Mouse (Mus musculus) forebrain, embryonic 12.5 days (tissue): Measurements from ENCODE around the gene Epb41l2. TPM values are rescaled to one million over a fixed set of nuclear protein-coding genes. Genes with fewer than 3 reads are reported as not detected.

Experiments used
- ATAC-seq: fragments of 200-750 bp; cut with Nextera tagmentation; 2 replicates; pipeline ENCODE4 v1.8.0; 2017; ENCODE audit warnings: moderate TSS enrichment; ENCODE audit not compliant: low FRiP score
- H3K27ac ChIP-seq: fragments of 300-500 bp; sonication (generic); 2 replicates; pipeline ENCODE4 v1.5.1; 2016; ENCODE audit warnings: mild to moderate bottlenecking
- H3K27me3 ChIP-seq: fragments of 300-500 bp; sonication (generic); 2 replicates; pipeline ENCODE4 v1.6.1; 2016; ENCODE audit warnings: mild to moderate bottlenecking
- H3K36me3 ChIP-seq: fragments of 300-500 bp; sonication (generic); replicated peaks from 2 replicates; pipeline ENCODE4 v1.6.1; 2016; ENCODE audit warnings: mild to moderate bottlenecking
- H3K4me1 ChIP-seq: fragments of 300-500 bp; sonication (generic); 2 replicates; pipeline ENCODE4 v1.6.1; 2016
- H3K4me2 ChIP-seq: fragments of 300-500 bp; sonication (generic); 2 replicates; pipeline ENCODE4 v1.6.1; 2016; ENCODE audit warnings: mild to moderate bottlenecking, moderate library complexity
- H3K4me3 ChIP-seq: fragments of 300-500 bp; sonication (generic); replicated peaks from 2 replicates; pipeline ENCODE4 v1.5.1; 2016; ENCODE audit warnings: mild to moderate bottlenecking
- H3K9ac ChIP-seq: fragments of 300-500 bp; sonication (generic); 2 replicates; pipeline ENCODE4 v1.6.1; 2016; ENCODE audit warnings: mild to moderate bottlenecking
- H3K9me3 ChIP-seq: fragments of 300-500 bp; sonication (generic); 2 replicates; pipeline ENCODE4 v1.6.1; 2016
- WGBS: fragments of 180-500 bp; shearing (Covaris S2); methylation state at CpG from one replicate; pipeline ENCODE4 v1.1.7; 2016; 5-methylcytosine and 5-hydroxymethylcytosine counted together
- polyA plus RNA-seq: library from polyadenylated mRNA; unstranded; fragments of >200 nt; fragmentation: Nextera tagmentation; extraction: Ambion mirVana; gene quantifications from 2 replicates; pipeline ENCODE4 v1.2.1, GENCODE M21; 2016

Gene Epb41l2
- polyA plus RNA-seq, 1 experiment from 2014 or later, result 42.7 TPM

GRCm38 (mm10) chr10:25404702-25405098 is 45.1 kb downstream of the Epb41l2 start:
- H3K4me3 ChIP-seq, result no peak overlapping the region
- 0 out of 2 replicates have a peak, but pooled peaks cover 3% of the 10 kb centered on the region for H3K27me3 ChIP-seq
- no peaks in the 10 kb centered on the region for H3K9me3 ChIP-seq
- H3K36me3 ChIP-seq, result no peaks in the 10 kb centered on the region
- no peak for ATAC-seq
- no peak overlapping the region for H3K27ac ChIP-seq
- H3K4me1 ChIP-seq, result no peaks in the 10 kb centered on the region
- H3K9ac ChIP-seq, result no peak overlapping the region
- H3K4me2 ChIP-seq, result no peak overlapping the region
- WGBS, result 83% methylated on average over 6 of the region's 6 CpGs

- ATAC-seq, result no peak
- H3K4me3 ChIP-seq, result no peak overlapping the region
- H3K4me2 ChIP-seq, result no peak overlapping the region
- no peak overlapping the region for H3K27ac ChIP-seq
- WGBS, result 91% methylated on average over 8 of the region's 8 CpGs
- H3K36me3 ChIP-seq, result no peaks in the 10 kb centered on the region
- no peak overlapping the region for H3K9ac ChIP-seq
- no peaks in the 10 kb centered on the region for H3K9me3 ChIP-seq
- H3K27me3 ChIP-seq, result 0 out of 2 replicates have a peak, but pooled peaks cover 3% of the 10 kb centered on the region
- H3K4me1 ChIP-seq, result no peaks in the 10 kb centered on the region
These were observed 46.0 kb downstream of the Epb41l2 start for GRCm38 (mm10) chr10:25405551-25405950.

GRCm38 (mm10) chr10:25406695-25407094 is 47.1 kb downstream of the Epb41l2 start:
- WGBS, result 86% methylated on average over 5 of the region's 5 CpGs
- H3K4me2 ChIP-seq, result no peak overlapping the region
- H3K27me3 ChIP-seq, result no peaks in the 10 kb centered on the region
- H3K36me3 ChIP-seq, result no peaks in the 10 kb centered on the region
- H3K27ac ChIP-seq, result no peak overlapping the region
- no peak for ATAC-seq
- no peaks in the 10 kb centered on the region for H3K9me3 ChIP-seq
- H3K9ac ChIP-seq, result no peak overlapping the region
- no peak overlapping the region for H3K4me3 ChIP-seq
- H3K4me1 ChIP-seq, result no peaks in the 10 kb centered on the region

GRCm38 (mm10) chr10:25408136-25408650 is 48.6 kb downstream of the Epb41l2 start:
- H3K9me3 ChIP-seq, result no peaks in the 10 kb centered on the region
- H3K36me3 ChIP-seq, result no peaks in the 10 kb centered on the region
- ATAC-seq, result no peak
- no peak overlapping the region for H3K4me2 ChIP-seq
- no peaks in the 10 kb centered on the region for H3K4me1 ChIP-seq
- 85% methylated on average over 14 of the region's 14 CpGs for WGBS
- H3K9ac ChIP-seq, result no peak overlapping the region
- no peak overlapping the region for H3K4me3 ChIP-seq
- no peak overlapping the region for H3K27ac ChIP-seq
- no peaks in the 10 kb centered on the region for H3K27me3 ChIP-seq

GRCm38 (mm10) chr10:25411836-25412373 is 52.3 kb downstream of the Epb41l2 start:
- no peak overlapping the region for H3K27ac ChIP-seq
- no peaks in the 10 kb centered on the region for H3K27me3 ChIP-seq
- 80% methylated on average over 6 of the region's 6 CpGs for WGBS
- H3K9ac ChIP-seq, result no peak overlapping the region
- no peak for ATAC-seq
- no peak overlapping the region for H3K4me3 ChIP-seq
- H3K4me1 ChIP-seq, result no peaks in the 10 kb centered on the region
- no peaks in the 10 kb centered on the region for H3K9me3 ChIP-seq
- no peak overlapping the region for H3K4me2 ChIP-seq
- no peaks in the 10 kb centered on the region for H3K36me3 ChIP-seq

GRCm38 (mm10) chr10:25415188-25415717 is 55.7 kb downstream of the Epb41l2 start:
- no peaks in the 10 kb centered on the region for H3K27me3 ChIP-seq
- no peaks in the 10 kb centered on the region for H3K9me3 ChIP-seq
- WGBS, result 84% methylated on average over 7 of the region's 7 CpGs
- no peak for ATAC-seq
- H3K4me3 ChIP-seq, result no peak overlapping the region
- no peaks in the 10 kb centered on the region for H3K36me3 ChIP-seq
- no peak overlapping the region for H3K4me2 ChIP-seq
- no peak overlapping the region for H3K27ac ChIP-seq
- no peaks in the 10 kb centered on the region for H3K4me1 ChIP-seq
- no peak overlapping the region for H3K9ac ChIP-seq

- WGBS, result 85% methylated on average over 5 of the region's 5 CpGs
- H3K27me3 ChIP-seq, result no peaks in the 10 kb centered on the region
These were observed 57.1 kb downstream of the Epb41l2 start for GRCm38 (mm10) chr10:25416696-25417095.

GRCm38 (mm10) chr10:25426058-25426457 is 66.5 kb downstream of the Epb41l2 start:
- Histone ChIP-seq H3K4me1 (peaks cover 4% of the 10 kb centered on the region; the same call in 1 of the 2 replicates), H3K36me3 (no peaks in the 10 kb centered on the region), H3K27ac (no peak overlapping the region), H3K4me2 (no peak overlapping the region), H3K4me3 (no peak overlapping the region), H3K27me3 (no peaks in the 10 kb centered on the region), H3K9me3 (no peaks in the 10 kb centered on the region), H3K9ac (no peak overlapping the region)
- ATAC-seq, result no peak
- 33% methylated on average over 1 of the region's 1 CpGs for WGBS

More at GRCm38 (mm10) chr10:25416696-25417095, 57.1 kb downstream of the Epb41l2 start:
- H3K4me1 ChIP-seq, result no peaks in the 10 kb centered on the region
- no peak overlapping the region for H3K4me3 ChIP-seq
- no peak overlapping the region for H3K27ac ChIP-seq
- H3K4me2 ChIP-seq, result no peak overlapping the region
- no peak for ATAC-seq
- H3K36me3 ChIP-seq, result no peaks in the 10 kb centered on the region
- no peaks in the 10 kb centered on the region for H3K9me3 ChIP-seq
- H3K9ac ChIP-seq, result no peak overlapping the region

GRCm38 (mm10) chr10:25426814-25427213 is 67.2 kb downstream of the Epb41l2 start:
- no peak for ATAC-seq
- 75% methylated on average over 4 of the region's 4 CpGs for WGBS
- Histone ChIP-seq H3K27ac (no peak overlapping the region), H3K4me3 (no peak overlapping the region), H3K27me3 (no peaks in the 10 kb centered on the region), H3K4me2 (no peak overlapping the region), H3K36me3 (no peaks in the 10 kb centered on the region), H3K9me3 (no peaks in the 10 kb centered on the region), H3K4me1 (peaks cover 4% of the 10 kb centered on the region; the same call in 1 of the 2 replicates), H3K9ac (no peak overlapping the region)

- no peak for ATAC-seq
- no peak overlapping the region for H3K9ac ChIP-seq
- WGBS, result 73% methylated on average over 7 of the region's 7 CpGs
- no peaks in the 10 kb centered on the region for H3K9me3 ChIP-seq
- no peak overlapping the region for H3K4me2 ChIP-seq
- no peaks in the 10 kb centered on the region for H3K36me3 ChIP-seq
- H3K27ac ChIP-seq, result no peak overlapping the region
- H3K4me3 ChIP-seq, result no peak overlapping the region
- H3K4me1 ChIP-seq, result peaks cover 4% of the 10 kb centered on the region; the same call in 1 of the 2 replicates
- no peaks in the 10 kb centered on the region for H3K27me3 ChIP-seq
These were observed 67.9 kb downstream of the Epb41l2 start for GRCm38 (mm10) chr10:25427523-25427922.

GRCm38 (mm10) chr10:25428658-25429057 is 69.1 kb downstream of the Epb41l2 start:
- no peak for ATAC-seq
- H3K9me3 ChIP-seq, result no peaks in the 10 kb centered on the region
- WGBS, result 89% methylated on average over 5 of the region's 5 CpGs
- H3K4me1 ChIP-seq, result peaks cover 7% of the 10 kb centered on the region
- H3K36me3 ChIP-seq, result no peaks in the 10 kb centered on the region
- no peaks in the 10 kb centered on the region for H3K27me3 ChIP-seq
- no peak overlapping the region for H3K4me3 ChIP-seq
- H3K9ac ChIP-seq, result no peak overlapping the region
- no peak overlapping the region for H3K4me2 ChIP-seq
- H3K27ac ChIP-seq, result no peak overlapping the region

GRCm38 (mm10) chr10:25429346-25429745 is 69.7 kb downstream of the Epb41l2 start:
- Histone ChIP-seq H3K36me3 (no peaks in the 10 kb centered on the region), H3K4me3 (no peak overlapping the region), H3K4me1 (peaks cover 9% of the 10 kb centered on the region), H3K27ac (no peak overlapping the region), H3K9me3 (no peaks in the 10 kb centered on the region), H3K9ac (no peak overlapping the region), H3K27me3 (no peaks in the 10 kb centered on the region), H3K4me2 (no peak overlapping the region)
- ATAC-seq, result no peak
- 90% methylated on average over 4 of the region's 4 CpGs for WGBS

- Histone ChIP-seq H3K4me2 (no peak overlapping the region), H3K9ac (no peak overlapping the region), H3K4me3 (no peak overlapping the region), H3K36me3 (no peaks in the 10 kb centered on the region), H3K27me3 (no peaks in the 10 kb centered on the region), H3K9me3 (no peaks in the 10 kb centered on the region), H3K4me1 (peaks cover 9% of the 10 kb centered on the region), H3K27ac (no peak overlapping the region)
- no peak for ATAC-seq
- 61% methylated on average over 6 of the region's 6 CpGs for WGBS
These were observed 71.3 kb downstream of the Epb41l2 start for GRCm38 (mm10) chr10:25430862-25431261.
